Mouse (Mus musculus) neural tube, embryonic 14.5 days (tissue): ENCODE measurements around the gene Pop4. TPM values are rescaled to one million over a fixed set of nuclear protein-coding genes. Genes with fewer than 3 reads are reported as not detected.
A peak's percentile ranks its signal among the peaks of the same experiment; 100 is the strongest.
"Not testable (repeated sequence)": the region's sequence is repeated elsewhere in the genome, so short reads cannot be mapped to it uniquely, and the experiment has no call there.

ENCODE experiments used
- ATAC-seq: fragments of 200-750 bp; cut with Nextera tagmentation; 2 replicates; pipeline ENCODE4 v1.8.0; 2017; ENCODE audit warnings: low read depth, mild to moderate bottlenecking, moderate TSS enrichment, moderate library complexity
- H3K27ac ChIP-seq: fragments of 300-500 bp; sonication (generic); 2 replicates; pipeline ENCODE4 v1.5.1; 2014; ENCODE audit warnings: low read depth, mild to moderate bottlenecking, control low read depth, low read length, moderate library complexity, mixed read lengths
- H3K27me3 ChIP-seq: fragments of 300-500 bp; sonication (generic); 2 replicates; pipeline ENCODE4 v1.6.1; 2014; ENCODE audit warnings: low read length; ENCODE audit not compliant: control insufficient read depth, insufficient read depth
- H3K36me3 ChIP-seq: fragments of 300-500 bp; sonication (generic); 2 replicates; pipeline ENCODE4 v1.6.1; 2014; ENCODE audit warnings: low read length, mixed read lengths; ENCODE audit not compliant: control insufficient read depth, insufficient read depth
- H3K4me1 ChIP-seq: fragments of 300-500 bp; sonication (generic); 2 replicates; pipeline ENCODE4 v1.6.1; 2014; ENCODE audit warnings: low read length; ENCODE audit not compliant: control insufficient read depth, insufficient read depth
- H3K4me2 ChIP-seq: fragments of 300-500 bp; sonication (generic); 2 replicates; pipeline ENCODE4 v1.6.1; 2014; ENCODE audit warnings: mild to moderate bottlenecking, low read depth, low read length, control low read depth
- H3K4me3 ChIP-seq: fragments of 300-500 bp; sonication (generic); 2 replicates; pipeline ENCODE4 v1.5.1; 2014; ENCODE audit warnings: low read depth, low read length, control low read depth, mixed read lengths
- H3K9ac ChIP-seq: fragments of 300-500 bp; sonication (generic); replicated peaks from 2 replicates; pipeline ENCODE4 v1.6.1; 2014; ENCODE audit warnings: low read depth, mild to moderate bottlenecking, control low read depth, low read length, mixed read lengths
- H3K9me3 ChIP-seq: fragments of 300-500 bp; sonication (generic); 2 replicates; pipeline ENCODE4 v1.6.1; 2016; ENCODE audit warnings: low read length; ENCODE audit not compliant: control insufficient read depth
- WGBS: fragments of 180-500 bp; shearing (Covaris S2); extraction: QIAGEN DNeasy Blood & Tissue Kit; methylation state at CpG from one replicate; pipeline ENCODE4 v1.1.7; 2014; 5-methylcytosine and 5-hydroxymethylcytosine counted together
- polyA plus RNA-seq: library from polyadenylated mRNA; unstranded; fragments of >200 nt; fragmentation: Nextera tagmentation; extraction: Ambion mirVana; gene quantifications from 2 replicates; pipeline ENCODE4 v1.2.1, GENCODE M21; 2014

Pop4 gene
- polyA plus RNA-seq: 81.2 and 85.0 TPM in 2 replicates

DNA sequence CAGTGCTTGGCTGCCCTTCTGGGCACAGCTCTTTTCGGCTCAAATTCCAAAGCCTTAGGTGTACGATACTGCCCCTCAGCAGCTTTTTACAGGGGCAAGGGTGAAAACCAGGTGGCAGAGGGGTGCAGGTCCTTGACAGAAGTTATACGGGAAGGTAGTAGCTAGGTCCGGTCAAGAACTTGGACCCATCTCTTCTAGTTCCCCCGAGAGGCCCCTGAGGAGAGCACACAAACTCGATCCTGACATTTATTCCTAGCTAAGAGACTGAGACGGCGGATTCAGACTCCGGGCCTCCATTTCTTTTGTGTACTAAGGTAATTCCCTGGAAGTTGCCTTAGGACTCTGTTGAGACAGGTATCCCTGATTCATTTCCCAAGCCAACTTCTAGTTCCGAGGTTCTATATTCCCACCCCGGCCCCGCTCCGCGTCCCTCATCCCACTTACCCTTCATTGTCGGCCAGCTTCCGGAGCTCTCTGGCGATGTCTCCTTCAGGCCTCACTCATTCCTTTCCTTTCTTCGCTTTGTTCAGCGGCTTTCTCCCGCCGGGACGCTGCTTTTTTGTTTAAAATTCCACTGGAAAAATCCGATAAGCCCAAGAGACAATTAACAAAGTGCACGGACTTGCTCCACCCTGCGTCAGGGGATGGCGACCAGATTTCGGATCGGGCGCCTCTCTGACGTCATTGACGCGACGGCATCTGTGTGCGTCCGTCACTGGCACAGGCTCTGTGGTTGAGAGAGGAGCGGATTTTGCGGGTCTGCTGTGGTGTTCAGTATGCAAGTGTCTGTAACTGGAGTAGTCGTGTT is at the start of gene Pop4:
Pop4 (minus strand) TSS at position 721 of the 808 bp plus-strand sequence.
- Histone ChIP-seq H3K9me3 (no peaks in the 10 kb centered on the region), H3K36me3 (peaks cover 9% of the 10 kb centered on the region; the same call in 1 of the 2 replicates), H3K4me3 (peak within 1 kb of the TSS; percentile 74), H3K27ac (peak within 1 kb of the TSS; percentile 73), H3K9ac (peak within 1 kb of the TSS; percentile 80), H3K27me3 (no peaks in the 10 kb centered on the region), H3K4me1 (peaks cover 12% of the 10 kb centered on the region), H3K4me2 (peak within 1 kb of the TSS; percentile 98)
- peak; percentile 95 for ATAC-seq
- 1% methylated on average over 38 of the region's 38 CpGs for WGBS

DNA sequence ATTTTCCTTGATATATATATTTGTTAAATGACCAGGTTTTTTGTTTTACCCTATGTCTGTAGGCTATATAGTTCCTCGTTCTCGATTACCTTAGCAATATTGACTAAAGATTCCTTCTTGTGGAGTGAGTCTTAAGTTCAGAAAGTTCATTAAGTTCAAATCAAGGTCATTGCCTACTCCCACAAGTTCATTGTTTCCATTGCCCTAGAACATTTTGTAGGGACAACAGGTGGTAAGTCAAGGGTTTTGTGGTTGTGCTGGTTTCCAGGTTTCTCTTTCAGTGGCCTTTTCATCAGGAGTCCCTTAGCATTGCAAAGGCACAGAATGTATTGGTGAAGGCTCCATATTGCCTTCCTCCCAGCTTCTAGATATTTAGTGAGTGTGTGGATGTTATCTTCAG is 49.4 kb upstream of the Pop4 start:
- ATAC-seq: no peak
- H3K4me1 ChIP-seq: no peaks in the 10 kb centered on the region
- WGBS: 90% methylated on average over 2 of the region's 2 CpGs
- no peaks in the 10 kb centered on the region for H3K9me3 ChIP-seq
- H3K36me3 ChIP-seq: no peaks in the 10 kb centered on the region
- no peak overlapping the region for H3K4me2 ChIP-seq
- H3K27ac ChIP-seq: no peak overlapping the region
- H3K27me3 ChIP-seq: no peaks in the 10 kb centered on the region
- no peak overlapping the region for H3K4me3 ChIP-seq
- no peak overlapping the region for H3K9ac ChIP-seq

DNA sequence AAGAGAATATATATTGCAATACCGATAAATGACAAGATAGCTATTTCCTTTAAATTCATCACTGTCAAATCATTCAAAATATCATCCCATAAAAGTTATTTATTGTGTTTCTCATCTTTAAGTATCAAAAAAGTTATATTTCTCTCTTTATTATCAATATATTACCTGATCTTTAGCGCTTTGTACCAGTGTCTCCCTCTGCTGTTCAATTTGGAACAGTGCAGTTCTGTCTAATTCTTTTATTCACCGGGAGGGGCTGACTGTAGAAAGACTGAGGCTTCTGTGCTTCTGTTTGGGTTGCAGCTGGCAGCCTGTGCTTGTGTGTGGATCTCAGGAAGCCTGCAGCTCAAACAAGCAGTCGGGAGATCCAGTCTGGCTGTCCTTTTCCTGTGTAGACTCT is 11.0 kb upstream of the Pop4 start:
- not testable (repeated sequence) for H3K4me1 ChIP-seq, H3K9ac ChIP-seq, ATAC-seq, H3K27me3 ChIP-seq, H3K27ac ChIP-seq, H3K9me3 ChIP-seq, H3K4me3 ChIP-seq, H3K36me3 ChIP-seq, H3K4me2 ChIP-seq
- 23% methylated on average over 4 of the region's 4 CpGs for WGBS

DNA sequence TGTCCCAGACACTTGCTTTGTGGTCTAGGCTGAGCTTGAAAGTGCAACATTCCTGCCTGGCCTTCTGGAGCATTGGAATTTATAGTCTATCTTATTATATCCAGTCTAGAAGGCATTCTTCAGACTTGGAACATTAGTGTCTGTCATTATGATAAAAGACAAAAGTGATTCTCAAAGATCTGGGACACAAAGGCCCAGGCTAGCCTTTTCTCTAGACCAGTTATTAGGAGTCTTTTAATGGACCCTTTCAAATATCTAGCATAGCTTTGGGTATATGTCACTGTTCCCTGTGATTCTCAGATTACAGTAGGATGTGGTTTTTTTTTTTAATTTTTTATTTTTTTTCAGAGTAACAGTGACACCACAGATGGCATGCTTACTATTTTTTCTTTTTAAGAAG is 1.3 kb upstream of the Pop4 start:
- ATAC-seq: no peak
- Histone ChIP-seq H3K4me3 (no peak overlapping the region), H3K9ac (no peak overlapping the region), H3K27ac (no peak overlapping the region), H3K4me1 (peaks cover 12% of the 10 kb centered on the region), H3K36me3 (no peaks in the 10 kb centered on the region), H3K9me3 (no peaks in the 10 kb centered on the region), H3K27me3 (no peaks in the 10 kb centered on the region), H3K4me2 (no peak overlapping the region)

DNA sequence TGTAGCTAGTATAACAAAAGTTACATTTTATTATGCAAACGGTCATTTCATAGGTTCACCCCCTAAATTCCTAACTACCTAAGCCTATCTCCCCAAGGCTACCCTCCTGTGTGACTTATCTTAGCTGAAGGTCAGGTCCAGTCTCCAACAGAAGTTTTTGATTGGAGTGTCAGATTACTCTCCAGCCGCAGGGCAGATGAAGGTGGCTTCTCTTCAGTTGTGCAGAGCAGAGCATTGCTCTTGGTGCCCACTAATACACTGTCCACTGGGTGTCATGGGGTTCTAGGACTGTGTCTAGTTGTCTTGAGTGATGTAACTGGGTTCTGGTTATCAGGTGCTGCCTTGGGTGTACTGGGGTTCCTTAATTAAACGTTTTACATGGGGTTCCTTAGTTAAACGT is 636 bp upstream of the Pop4 start:
- no peak overlapping the region for H3K27ac ChIP-seq
- WGBS: 9% methylated on average over 4 of the region's 4 CpGs
- ATAC-seq: peak; percentile 26; the same call in 1 of the 2 replicates
- peaks cover 12% of the 10 kb centered on the region for H3K4me1 ChIP-seq
- H3K27me3 ChIP-seq: no peaks in the 10 kb centered on the region
- no peaks in the 10 kb centered on the region for H3K36me3 ChIP-seq
- peak overlapping the region; percentile 74 for H3K4me3 ChIP-seq
- no peaks in the 10 kb centered on the region for H3K9me3 ChIP-seq
- peak overlapping the region; percentile 80 for H3K9ac ChIP-seq
- peak overlapping the region; percentile 98 for H3K4me2 ChIP-seq

DNA sequence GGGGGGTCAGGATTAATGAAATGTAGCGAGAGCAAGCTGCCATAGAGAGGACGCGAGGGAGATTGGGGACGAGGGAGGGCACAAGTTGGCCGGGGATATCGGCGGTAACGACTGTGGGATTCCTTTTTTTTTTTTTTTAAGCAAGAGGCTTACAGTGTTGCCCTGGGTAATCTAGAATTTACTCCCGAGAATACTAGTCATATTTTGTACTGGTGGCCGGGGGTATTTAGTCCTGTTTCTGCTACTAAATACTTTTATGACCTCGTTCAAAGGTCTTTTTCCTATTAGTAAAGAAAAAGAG is 238 bp upstream of the Pop4 start:
- H3K27me3 ChIP-seq: no peaks in the 10 kb centered on the region

DNA sequence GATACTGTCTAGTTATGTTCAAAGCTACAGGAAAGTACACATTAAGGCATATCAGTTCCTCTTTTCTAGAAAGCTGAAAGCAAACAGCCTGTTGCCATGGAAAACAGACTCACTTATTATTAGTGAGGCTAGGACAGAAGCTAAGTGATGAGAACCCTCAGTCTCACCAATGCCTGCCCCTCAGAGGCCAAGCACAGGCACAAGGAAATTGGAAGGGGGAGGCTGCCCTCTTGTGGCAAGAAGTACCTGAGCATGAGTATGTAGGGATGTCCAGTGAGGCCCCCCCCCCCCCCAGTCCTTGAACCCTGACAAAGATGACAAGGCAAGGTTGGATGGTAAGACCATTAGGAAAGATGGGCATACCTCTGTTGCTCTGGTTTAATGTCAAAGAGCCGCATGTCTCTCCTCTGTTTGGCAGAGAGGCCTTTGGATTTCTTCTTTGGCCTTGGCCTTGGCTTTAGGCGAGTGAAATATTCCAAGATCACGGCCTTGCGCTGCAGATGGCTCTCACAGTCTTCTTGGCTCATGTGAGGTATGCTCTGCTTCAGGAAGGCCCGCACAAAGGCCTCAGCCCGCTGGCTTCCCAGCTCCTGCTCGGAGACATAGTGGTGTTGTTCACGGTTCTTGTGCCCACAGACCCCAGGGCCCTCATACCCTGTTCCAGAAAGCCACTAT is 4.1 kb downstream of the Pop4 start:
- H3K36me3 ChIP-seq: peaks cover 40% of the 10 kb centered on the region

More for the DNA sequence above, 238 bp upstream of the Pop4 start:
- Histone ChIP-seq H3K9ac (peak overlapping the region; percentile 80), H3K4me1 (peaks cover 12% of the 10 kb centered on the region), H3K27ac (peak overlapping the region; percentile 73), H3K9me3 (no peaks in the 10 kb centered on the region), H3K4me2 (peak overlapping the region; percentile 98), H3K4me3 (peak overlapping the region; percentile 74), H3K36me3 (peaks cover 3% of the 10 kb centered on the region; the same call in 1 of the 2 replicates)
- WGBS: under 1% methylated on average over 11 of the region's 11 CpGs
- no peak for ATAC-seq

DNA sequence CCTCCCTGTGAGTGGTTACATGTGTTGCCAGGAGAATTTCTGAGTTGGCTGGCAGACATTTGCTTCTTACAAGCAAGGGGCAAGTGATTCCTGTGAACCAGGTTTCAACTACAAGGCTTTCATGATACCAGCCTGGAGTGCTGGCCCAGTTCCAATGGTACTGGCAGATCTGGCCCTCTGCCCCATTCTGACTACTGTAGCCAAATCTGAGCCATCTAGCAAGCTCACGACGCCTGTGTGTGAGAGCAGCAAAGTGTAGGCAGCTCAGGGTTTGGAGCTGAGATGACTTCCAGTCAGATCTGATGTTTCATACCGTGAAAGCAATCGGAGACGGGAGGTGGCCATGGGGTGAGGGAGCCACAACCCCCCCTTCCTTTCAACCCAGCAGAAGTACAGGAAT is 8.8 kb downstream of the Pop4 start:
- no peak for ATAC-seq
- Histone ChIP-seq H3K4me1 (no peaks in the 10 kb centered on the region), H3K9me3 (no peaks in the 10 kb centered on the region), H3K27ac (no peak overlapping the region), H3K27me3 (no peaks in the 10 kb centered on the region), H3K4me2 (no peak overlapping the region), H3K4me3 (no peak overlapping the region), H3K36me3 (peaks cover 47% of the 10 kb centered on the region), H3K9ac (no peak overlapping the region)
- WGBS: 92% methylated on average over 5 of the region's 5 CpGs

More for the DNA sequence above, 4.1 kb downstream of the Pop4 start:
- H3K4me2 ChIP-seq: no peak overlapping the region
- ATAC-seq: no peak
- 86% methylated on average over 8 of the region's 8 CpGs for WGBS
- H3K9me3 ChIP-seq: no peaks in the 10 kb centered on the region
- peaks cover 12% of the 10 kb centered on the region for H3K4me1 ChIP-seq
- H3K9ac ChIP-seq: no peak overlapping the region
- H3K4me3 ChIP-seq: no peak overlapping the region
- H3K27ac ChIP-seq: no peak overlapping the region
- no peaks in the 10 kb centered on the region for H3K27me3 ChIP-seq

DNA sequence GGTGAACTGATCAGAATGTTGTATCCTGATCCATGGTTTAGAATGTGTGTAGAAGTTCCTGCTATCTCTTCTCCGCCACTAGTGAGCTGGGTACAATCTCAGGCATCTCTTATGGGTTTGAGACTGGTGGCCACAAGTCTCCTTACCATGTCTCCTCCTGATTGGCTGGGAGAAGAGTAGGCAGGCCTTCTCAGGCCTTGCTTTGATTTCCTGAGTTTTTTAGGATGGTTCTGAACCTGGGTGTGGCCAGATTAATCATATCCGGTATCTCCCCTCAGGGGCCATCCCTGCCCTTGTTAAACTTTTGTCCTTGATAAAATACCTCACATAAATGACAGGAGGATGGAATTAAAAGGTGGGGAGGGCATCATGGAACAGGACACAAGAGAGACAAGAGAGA is 11.6 kb downstream of the Pop4 start:
- Histone ChIP-seq H3K4me2 (no peak overlapping the region), H3K4me1 (no peaks in the 10 kb centered on the region), H3K9ac (no peak overlapping the region), H3K4me3 (no peak overlapping the region), H3K9me3 (no peaks in the 10 kb centered on the region), H3K36me3 (peaks cover 27% of the 10 kb centered on the region), H3K27ac (no peak overlapping the region), H3K27me3 (no peaks in the 10 kb centered on the region)
- ATAC-seq: no peak
- WGBS: 90% methylated on average over 2 of the region's 2 CpGs
